ENCODE assay signal across 16 mouse cellular contexts in the genomic region with DNA sequence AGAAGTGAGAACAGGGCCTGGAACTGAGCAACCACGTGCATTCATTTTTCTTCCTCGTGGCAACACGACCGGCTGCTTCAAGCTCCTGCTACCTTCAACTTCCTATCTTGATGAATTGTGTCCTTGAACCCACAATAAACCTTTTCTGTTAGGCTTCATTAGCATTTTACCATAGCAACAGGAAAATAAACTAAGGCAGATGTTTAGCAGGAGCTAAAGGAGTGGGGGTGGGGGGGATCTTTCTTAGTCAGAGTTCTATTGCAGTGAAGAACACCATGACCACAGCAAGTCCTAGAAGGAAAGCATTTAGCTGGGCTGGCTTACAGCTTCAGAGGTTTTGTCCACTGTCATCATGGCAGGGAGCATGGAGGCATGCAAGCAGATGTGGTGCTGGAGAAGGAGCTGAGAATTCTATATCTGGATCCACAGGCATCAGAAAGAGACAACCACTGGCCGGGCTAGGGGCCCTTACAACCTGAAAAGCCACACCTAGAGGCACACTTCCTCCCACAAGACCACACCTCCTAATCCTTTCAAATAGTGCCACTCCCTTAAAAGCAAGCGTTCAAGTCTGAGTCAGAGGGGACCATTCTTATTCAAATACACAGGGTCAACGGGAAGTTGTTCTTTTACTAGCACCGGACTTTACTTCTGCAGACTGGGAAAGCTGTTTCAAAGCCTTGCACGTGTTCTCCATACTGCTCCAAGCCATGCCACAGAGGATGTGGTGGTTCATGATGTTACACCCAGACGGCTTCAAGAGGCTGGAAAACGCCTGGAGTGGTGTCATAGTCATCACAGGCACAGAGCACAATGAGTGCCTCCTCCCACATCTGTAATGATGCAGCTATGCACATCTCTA.
"Had no signal": no experiment of that assay in that cellular context is flagged by ENCODE, and none has a peak within 500 bp of the region (broad histone marks: within the 10 kb centered on the region; RNA-seq: fewer than 3 reads in every experiment).

No protein-coding gene starts in this region.

- ATAC-seq: liver, postnatal 0 days had no signal

- H3K27ac ChIP-seq: layer of hippocampus, adult 2 months; limb, embryonic 12.5 days; liver, embryonic 13.5 days; lung, embryonic 15.5 days; macrophage; midbrain, embryonic 12.5 days; stomach, embryonic 15.5 days had no signal

- H3K36me3 ChIP-seq: limb, embryonic 12.5 days; liver, embryonic 13.5 days; lung, embryonic 15.5 days; midbrain, embryonic 12.5 days; stomach, embryonic 15.5 days had no signal

- H3K4me2 ChIP-seq: limb, embryonic 12.5 days; liver, embryonic 13.5 days; lung, embryonic 15.5 days; midbrain, embryonic 12.5 days; stomach, embryonic 15.5 days had no signal

- H3K9me3 ChIP-seq: limb, embryonic 12.5 days; liver, embryonic 13.5 days; lung, embryonic 15.5 days; midbrain, embryonic 12.5 days; stomach, embryonic 15.5 days had no signal

- H3K9ac ChIP-seq: limb, embryonic 12.5 days; liver, embryonic 13.5 days; liver, postnatal 0 days; lung, embryonic 15.5 days; midbrain, embryonic 12.5 days; stomach, embryonic 15.5 days had no signal

- H3K4me3 ChIP-seq: layer of hippocampus, adult 2 months; limb, embryonic 12.5 days; liver, embryonic 13.5 days; lung, embryonic 15.5 days; megakaryocyte, embryonic 14.5 days; midbrain, embryonic 12.5 days; stomach, embryonic 15.5 days had no signal

- H3K27me3 ChIP-seq: limb, embryonic 12.5 days; liver, embryonic 13.5 days; lung, embryonic 15.5 days; megakaryocyte, embryonic 14.5 days; midbrain, embryonic 12.5 days; stomach, embryonic 15.5 days had no signal

- H3K4me1 ChIP-seq: limb, embryonic 12.5 days; liver, embryonic 13.5 days; lung, embryonic 15.5 days; stomach, embryonic 15.5 days had no signal

- DNase-seq: kidney, postnatal 10 days; kidney, postnatal 4 days; liver; liver, embryonic 13.5 days; liver, postnatal 0 days; lung, postnatal 14 days; right cerebral cortex, postnatal 14 days; thymus, adult 2 months; thymus, postnatal 25 days had no signal
